Mouse (Mus musculus): ENCODE results near the gene Wdr4. TPM values are rescaled to one million over a fixed set of nuclear protein-coding genes. Genes with fewer than 3 reads are reported as not detected.
A peak's percentile ranks its signal among the peaks of the same experiment; 100 is the strongest.

Gene Wdr4
- polyA plus RNA-seq, 1 experiment from 2014 or later: 78.5 TPM

- Histone ChIP-seq H3K27me3 (ENCODE audit: poor library complexity, severe bottlenecking) (no peaks in the 10 kb centered on the region), H3K4me1 (peaks cover 42% of the 10 kb centered on the region), H3K36me3 (replicated peaks) (peaks cover 17% of the 10 kb centered on the region), H3K9me3 (no peaks in the 10 kb centered on the region), H3K4me3 (no peak overlapping the region), H3K27ac (no peak overlapping the region)
- DNase-seq (ENCODE audit: extremely low spot score, low spot score): no peak
- WGBS: 84% methylated on average over 5 of the region's 5 CpGs
Observed at GRCm38 (mm10) chr17:31447766-31448165, 72.0 kb downstream of the Wdr4 start.

GRCm38 (mm10) chr17:31445061-31445731 is 74.6 kb downstream of the Wdr4 start:
- Histone ChIP-seq H3K27ac (peak overlapping the region; percentile 45; the same call in 1 of the 2 replicates), H3K27me3 (ENCODE audit: poor library complexity, severe bottlenecking) (no peaks in the 10 kb centered on the region), H3K36me3 (replicated peaks) (peaks cover 17% of the 10 kb centered on the region), H3K4me3 (no peak overlapping the region), H3K9me3 (no peaks in the 10 kb centered on the region), H3K4me1 (peaks cover 31% of the 10 kb centered on the region)
- DNase-seq (ENCODE audit: extremely low spot score, low spot score): no peak
- WGBS: 61% methylated on average over 7 of the region's 7 CpGs

Small RNA genes within 50 kb of the gene (microRNA-seq; reads per million reads assigned to microRNA genes)
- gene Gm24970: not detected

Other genes starting within 250 kb of the Wdr4 start
- 3.5 and 4.3 TPM in 2 replicates for gene Rsph1, start 242.6 kb downstream of the Wdr4 start, polyA plus RNA-seq (2016; fragmentation: Nextera tagmentation; extraction: Ambion mirVana)
- gene Slc37a1, start 233.2 kb downstream of the Wdr4 start, polyA plus RNA-seq (2016; fragmentation: Nextera tagmentation; extraction: Ambion mirVana): 4.5 and 6.7 TPM in 2 replicates
- gene Pde9a, start 133.8 kb downstream of the Wdr4 start, polyA plus RNA-seq (2016; fragmentation: Nextera tagmentation; extraction: Ambion mirVana): 16.6 and 16.8 TPM in 2 replicates
- 214 and 224 TPM in 2 replicates for gene Ndufv3, start 135 bp upstream of the Wdr4 start, polyA plus RNA-seq (2016; fragmentation: Nextera tagmentation; extraction: Ambion mirVana)
- 18.3 and 19.1 TPM in 2 replicates for gene Pknox1, start 44.8 kb upstream of the Wdr4 start, polyA plus RNA-seq (2016; fragmentation: Nextera tagmentation; extraction: Ambion mirVana)
- 2.1 and 2.3 TPM in 2 replicates for gene Cbs, start 117.3 kb upstream of the Wdr4 start, polyA plus RNA-seq (2016; fragmentation: Nextera tagmentation; extraction: Ambion mirVana)
- gene U2af1, start 138.9 kb upstream of the Wdr4 start, polyA plus RNA-seq (2016; fragmentation: Nextera tagmentation; extraction: Ambion mirVana): 529 and 553 TPM in 2 replicates
- gene Cryaa, start 157.8 kb upstream of the Wdr4 start, polyA plus RNA-seq (2016; fragmentation: Nextera tagmentation; extraction: Ambion mirVana): 0.16 TPM in 1 of 2 replicates, not detected in the other

Data from forebrain, embryonic 10.5 days (tissue).